Mouse (Mus musculus) forebrain, embryonic 11.5 days (tissue): ENCODE measurements around the gene Arid1a. TPM values are rescaled to one million over a fixed set of nuclear protein-coding genes. Genes with fewer than 3 reads are reported as not detected.

Source experiments
- ATAC-seq: fragments of 200-750 bp; cut with Nextera tagmentation; replicated peaks from 2 replicates; pipeline ENCODE4 v1.8.0; 2017; ENCODE audit warnings: moderate TSS enrichment; ENCODE audit not compliant: low FRiP score
- DNase-seq: peaks from one replicate; pipeline ENCODE4 v3.0.0-alpha.2; 2017; ENCODE audit warnings: low spot score
- H3K27ac ChIP-seq: fragments of 300-500 bp; sonication (generic); 2 replicates; pipeline ENCODE4 v1.5.1; 2014; ENCODE audit warnings: low read depth, low read length
- H3K27me3 ChIP-seq: fragments of 300-500 bp; sonication (generic); 2 replicates; pipeline ENCODE4 v1.6.1; 2014; ENCODE audit warnings: mild to moderate bottlenecking, low read length, mixed read lengths; ENCODE audit not compliant: control insufficient read depth, insufficient read depth
- H3K36me3 ChIP-seq: fragments of 300-500 bp; sonication (generic); 2 replicates; pipeline ENCODE4 v1.6.1; 2014; ENCODE audit warnings: mild to moderate bottlenecking, low read length, moderate library complexity, mixed read lengths; ENCODE audit not compliant: control insufficient read depth, insufficient read depth
- H3K4me1 ChIP-seq: fragments of 300-500 bp; sonication (generic); replicated peaks from 2 replicates; pipeline ENCODE4 v1.6.1; 2014; ENCODE audit warnings: low read length, mixed read lengths; ENCODE audit not compliant: control insufficient read depth, insufficient read depth
- H3K4me2 ChIP-seq: fragments of 300-500 bp; sonication (generic); 2 replicates; pipeline ENCODE4 v1.6.1; 2014; ENCODE audit warnings: low read depth, mild to moderate bottlenecking, low read length, moderate library complexity, mixed read lengths; ENCODE audit not compliant: severe bottlenecking
- H3K4me3 ChIP-seq: fragments of 300-500 bp; sonication (generic); 2 replicates; pipeline ENCODE4 v1.5.1; 2014; ENCODE audit warnings: low read depth, low read length
- H3K9ac ChIP-seq: fragments of 300-500 bp; sonication (generic); 2 replicates; pipeline ENCODE4 v1.6.1; 2014; ENCODE audit warnings: low read length
- H3K9me3 ChIP-seq: fragments of 300-500 bp; sonication (generic); 2 replicates; pipeline ENCODE4 v1.6.1; 2016; ENCODE audit warnings: low read length, mixed read lengths; ENCODE audit not compliant: control insufficient read depth
- WGBS: fragments of 180-500 bp; shearing (Covaris S2); extraction: QIAGEN DNeasy Blood & Tissue Kit; methylation state at CpG from one replicate; pipeline ENCODE4 v1.1.7; 2014; 5-methylcytosine and 5-hydroxymethylcytosine counted together
- polyA plus RNA-seq: library from polyadenylated mRNA; unstranded; fragments of >200 nt; fragmentation: Nextera tagmentation; extraction: Ambion mirVana; gene quantifications from 2 replicates; pipeline ENCODE4 v1.2.1, GENCODE M21; 2014

Arid1a gene
- polyA plus RNA-seq, 1 experiment from 2014 or later: 56.6 TPM

GRCm38 (mm10) chr4:133645195-133645594, 111.4 kb downstream of the Arid1a start:
- Histone ChIP-seq H3K36me3 (no peaks in the 10 kb centered on the region), H3K9me3 (no peaks in the 10 kb centered on the region), H3K9ac (no peak overlapping the region), H3K4me3 (no peak overlapping the region), H3K4me1 (no peaks in the 10 kb centered on the region), H3K27me3 (no peaks in the 10 kb centered on the region), H3K27ac (no peak overlapping the region), H3K4me2 (no peak overlapping the region)
- no peak for DNase-seq
- no peak for ATAC-seq
- WGBS: 87% methylated on average over 3 of the region's 3 CpGs

- Histone ChIP-seq H3K9ac (no peak overlapping the region), H3K9me3 (no peaks in the 10 kb centered on the region), H3K36me3 (no peaks in the 10 kb centered on the region), H3K27me3 (no peaks in the 10 kb centered on the region), H3K4me3 (no peak overlapping the region), H3K4me2 (no peak overlapping the region), H3K4me1 (no peaks in the 10 kb centered on the region; the same call in 1 of the 2 replicates), H3K27ac (no peak overlapping the region)
- no peak for ATAC-seq
- no peak for DNase-seq
- WGBS: 81% methylated on average over 5 of the region's 5 CpGs
Observed at GRCm38 (mm10) chr4:133634043-133634410, 122.5 kb downstream of the Arid1a start.

GRCm38 (mm10) chr4:133633332-133634042, 123.1 kb downstream of the Arid1a start:
- Histone ChIP-seq H3K27me3 (no peaks in the 10 kb centered on the region), H3K36me3 (no peaks in the 10 kb centered on the region), H3K27ac (no peak overlapping the region; the same call in 1 of the 2 replicates), H3K4me1 (no peaks in the 10 kb centered on the region; the same call in 1 of the 2 replicates), H3K9me3 (no peaks in the 10 kb centered on the region), H3K4me2 (peak overlapping the region; percentile 97; the same call in 1 of the 2 replicates), H3K9ac (peak overlapping the region; percentile 93), H3K4me3 (peak overlapping the region; percentile 90)
- WGBS: 11% methylated on average over 31 of the region's 47 CpGs
- DNase-seq (peak; percentile 94), ATAC-seq (peak; percentile 85)

GRCm38 (mm10) chr4:133632483-133633327, 123.9 kb downstream of the Arid1a start:
- H3K4me1 ChIP-seq: no peaks in the 10 kb centered on the region; the same call in 1 of the 2 replicates
- WGBS: under 1% methylated on average over 54 of the region's 69 CpGs
- peak overlapping the region; percentile 90 for H3K4me3 ChIP-seq
- ATAC-seq (peak; percentile 49; the same call in 1 of the 2 replicates), DNase-seq (peak; percentile 79)
- H3K9me3 ChIP-seq: no peaks in the 10 kb centered on the region
- H3K4me2 ChIP-seq: peak overlapping the region; percentile 97
- peak overlapping the region; percentile 93 for H3K9ac ChIP-seq
- no peak overlapping the region; the same call in 1 of the 2 replicates for H3K27ac ChIP-seq
- no peaks in the 10 kb centered on the region for H3K27me3 ChIP-seq
- H3K36me3 ChIP-seq: no peaks in the 10 kb centered on the region

- Histone ChIP-seq H3K4me2 (peak overlapping the region; percentile 97), H3K36me3 (no peaks in the 10 kb centered on the region), H3K9me3 (no peaks in the 10 kb centered on the region), H3K27me3 (no peaks in the 10 kb centered on the region), H3K27ac (no peak overlapping the region), H3K4me1 (no peaks in the 10 kb centered on the region; the same call in 1 of the 2 replicates), H3K4me3 (peak overlapping the region; percentile 90), H3K9ac (peak overlapping the region; percentile 93)
- DNase-seq (no peak), ATAC-seq (no peak)
- 55% methylated on average over 9 of the region's 9 CpGs for WGBS
Observed at GRCm38 (mm10) chr4:133631769-133632411, 124.7 kb downstream of the Arid1a start.

GRCm38 (mm10) chr4:133631071-133631768, 125.3 kb downstream of the Arid1a start:
- WGBS: 85% methylated on average over 14 of the region's 14 CpGs
- ATAC-seq: no peak
- no peak overlapping the region for H3K9ac ChIP-seq

DNA sequence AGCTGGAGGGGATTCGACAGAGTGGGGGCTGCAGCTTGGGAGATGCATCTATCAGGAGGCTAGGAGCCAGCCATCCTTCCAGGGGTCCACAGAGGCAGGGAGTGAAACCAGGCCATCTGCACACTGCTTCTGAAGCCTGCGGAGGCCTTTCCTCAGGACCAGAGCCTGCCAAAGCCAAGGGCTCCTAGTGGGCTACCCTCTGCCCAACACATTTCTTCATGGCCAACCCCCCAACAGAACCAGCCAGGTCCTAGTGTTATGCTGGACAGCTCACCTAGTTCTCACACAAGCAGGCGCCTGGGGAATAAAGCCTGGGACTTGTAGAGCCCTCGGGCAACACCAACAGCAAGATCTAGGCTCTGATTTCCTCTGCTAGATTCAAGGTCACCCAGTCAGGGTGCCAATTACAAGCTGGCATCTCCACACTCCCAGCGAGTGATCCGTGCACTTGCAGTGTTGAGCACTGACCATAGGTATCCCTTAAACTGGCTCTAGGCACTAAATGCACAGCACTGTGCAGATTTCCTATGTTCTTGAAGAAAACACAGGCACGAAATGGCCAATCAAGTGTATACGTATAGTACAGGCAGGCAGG, 126.1 kb downstream of the Arid1a start:
- DNase-seq (no peak), ATAC-seq (no peak)
- Histone ChIP-seq H3K36me3 (no peaks in the 10 kb centered on the region), H3K4me1 (no peaks in the 10 kb centered on the region; the same call in 1 of the 2 replicates), H3K27ac (no peak overlapping the region), H3K4me2 (no peak overlapping the region), H3K27me3 (no peaks in the 10 kb centered on the region), H3K9ac (no peak overlapping the region), H3K9me3 (no peaks in the 10 kb centered on the region), H3K4me3 (no peak overlapping the region)
- WGBS: 92% methylated on average over 8 of the region's 8 CpGs

More at GRCm38 (mm10) chr4:133631071-133631768, 125.3 kb downstream of the Arid1a start:
- no peak overlapping the region for H3K4me2 ChIP-seq
- H3K9me3 ChIP-seq: no peaks in the 10 kb centered on the region
- no peaks in the 10 kb centered on the region for H3K27me3 ChIP-seq
- no peaks in the 10 kb centered on the region; the same call in 1 of the 2 replicates for H3K4me1 ChIP-seq
- H3K4me3 ChIP-seq: no peak overlapping the region
- no peak overlapping the region for H3K27ac ChIP-seq
- no peaks in the 10 kb centered on the region for H3K36me3 ChIP-seq
- no peak for DNase-seq
